Mouse (Mus musculus): Measurements from ENCODE around the gene Xrcc1. TPM values are rescaled to one million over a fixed set of nuclear protein-coding genes. Genes with fewer than 3 reads are reported as not detected.

Xrcc1 gene
- polyA plus RNA-seq, 1 experiment = 29.0 TPM

GRCm38 (mm10) chr7:24546634-24547389 lies 723 bp downstream of the Xrcc1 start:
- no peak for TF ChIP-seq CTCF (conservative IDR thresholded peaks at IDR 0.05; ENCODE audit: insufficient read depth, insufficient read length, low read depth, low read length)
- TF ChIP-seq POLR2A (IDR thresholded peaks at IDR 0.05; ENCODE audit: low read depth, low read length) = no peak
- H3K27me3 ChIP-seq (replicated peaks; ENCODE audit: control insufficient read depth, insufficient read depth, low read length) = no peaks in the 10 kb centered on the region
- peak overlapping the region; percentile 78 for H3K4me3 ChIP-seq (ENCODE audit: insufficient read depth, low read depth, low read length)
- H3K36me3 ChIP-seq (ENCODE audit: control insufficient read depth, insufficient read depth, low read length) = no peaks in the 10 kb centered on the region
- DNase-seq = peak; percentile 100
- WGBS = under 1% methylated on average over 57 of the region's 57 CpGs
- H3K4me1 ChIP-seq (ENCODE audit: control insufficient read depth, insufficient read depth, low read length) = peaks cover 11% of the 10 kb centered on the region
- peak overlapping the region; percentile 72 for H3K27ac ChIP-seq (ENCODE audit: insufficient read depth, low read depth, low read length)

GRCm38 (mm10) chr7:24547534-24548036 lies 1.5 kb downstream of the Xrcc1 start:
- Histone ChIP-seq H3K27me3 (replicated peaks; ENCODE audit: control insufficient read depth, insufficient read depth, low read length) (no peaks in the 10 kb centered on the region), H3K4me3 (ENCODE audit: insufficient read depth, low read depth, low read length) (peak overlapping the region; percentile 78), H3K4me1 (ENCODE audit: control insufficient read depth, insufficient read depth, low read length) (peaks cover 18% of the 10 kb centered on the region), H3K27ac (ENCODE audit: insufficient read depth, low read depth, low read length) (no peak overlapping the region), H3K36me3 (ENCODE audit: control insufficient read depth, insufficient read depth, low read length) (no peaks in the 10 kb centered on the region)
- no peak for TF ChIP-seq POLR2A (IDR thresholded peaks at IDR 0.05; ENCODE audit: low read depth, low read length)
- TF ChIP-seq CTCF (conservative IDR thresholded peaks at IDR 0.05; ENCODE audit: insufficient read depth, insufficient read length, low read depth, low read length) = no peak
- DNase-seq = no peak
- WGBS = 11% methylated on average over 13 of the region's 13 CpGs

- Histone ChIP-seq H3K27me3 (replicated peaks; ENCODE audit: control insufficient read depth, insufficient read depth, low read length) (no peaks in the 10 kb centered on the region), H3K4me3 (ENCODE audit: insufficient read depth, low read depth, low read length) (no peak overlapping the region), H3K4me1 (ENCODE audit: control insufficient read depth, insufficient read depth, low read length) (peaks cover 13% of the 10 kb centered on the region), H3K36me3 (ENCODE audit: control insufficient read depth, insufficient read depth, low read length) (no peaks in the 10 kb centered on the region), H3K27ac (ENCODE audit: insufficient read depth, low read depth, low read length) (no peak overlapping the region)
- TF ChIP-seq POLR2A (IDR thresholded peaks at IDR 0.05; ENCODE audit: low read depth, low read length) (no peak), CTCF (conservative IDR thresholded peaks at IDR 0.05; ENCODE audit: insufficient read depth, insufficient read length, low read depth, low read length) (no peak)
- DNase-seq = peak; percentile 42
- 51% methylated on average over 12 of the region's 12 CpGs for WGBS
Observed at GRCm38 (mm10) chr7:24551985-24552759, 6.1 kb downstream of the Xrcc1 start.

- TF ChIP-seq CTCF (conservative IDR thresholded peaks at IDR 0.05; ENCODE audit: insufficient read depth, insufficient read length, low read depth, low read length) = no peak
- no peak for TF ChIP-seq POLR2A (IDR thresholded peaks at IDR 0.05; ENCODE audit: low read depth, low read length)
- 49% methylated on average over 10 of the region's 10 CpGs for WGBS
- H3K27me3 ChIP-seq (replicated peaks; ENCODE audit: control insufficient read depth, insufficient read depth, low read length) = no peaks in the 10 kb centered on the region
- peak; percentile 58 for DNase-seq
- H3K4me1 ChIP-seq (ENCODE audit: control insufficient read depth, insufficient read depth, low read length) = peaks cover 7% of the 10 kb centered on the region; the same call in 1 of the 2 replicates
- H3K4me3 ChIP-seq (ENCODE audit: insufficient read depth, low read depth, low read length) = no peak overlapping the region
- no peaks in the 10 kb centered on the region for H3K36me3 ChIP-seq (ENCODE audit: control insufficient read depth, insufficient read depth, low read length)
- H3K27ac ChIP-seq (ENCODE audit: insufficient read depth, low read depth, low read length) = no peak overlapping the region
Observed at GRCm38 (mm10) chr7:24555786-24556185, 9.7 kb downstream of the Xrcc1 start.

GRCm38 (mm10) chr7:24561450-24561849 lies 15.4 kb downstream of the Xrcc1 start:
- Histone ChIP-seq H3K27ac (ENCODE audit: insufficient read depth, low read depth, low read length) (no peak overlapping the region), H3K27me3 (replicated peaks; ENCODE audit: control insufficient read depth, insufficient read depth, low read length) (no peaks in the 10 kb centered on the region), H3K36me3 (ENCODE audit: control insufficient read depth, insufficient read depth, low read length) (no peaks in the 10 kb centered on the region), H3K4me1 (ENCODE audit: control insufficient read depth, insufficient read depth, low read length) (no peaks in the 10 kb centered on the region), H3K4me3 (ENCODE audit: insufficient read depth, low read depth, low read length) (no peak overlapping the region)
- no peak for DNase-seq
- TF ChIP-seq CTCF (conservative IDR thresholded peaks at IDR 0.05; ENCODE audit: insufficient read depth, insufficient read length, low read depth, low read length) = no peak
- no peak for TF ChIP-seq POLR2A (IDR thresholded peaks at IDR 0.05; ENCODE audit: low read depth, low read length)
- 76% methylated on average over 4 of the region's 4 CpGs for WGBS

DNA sequence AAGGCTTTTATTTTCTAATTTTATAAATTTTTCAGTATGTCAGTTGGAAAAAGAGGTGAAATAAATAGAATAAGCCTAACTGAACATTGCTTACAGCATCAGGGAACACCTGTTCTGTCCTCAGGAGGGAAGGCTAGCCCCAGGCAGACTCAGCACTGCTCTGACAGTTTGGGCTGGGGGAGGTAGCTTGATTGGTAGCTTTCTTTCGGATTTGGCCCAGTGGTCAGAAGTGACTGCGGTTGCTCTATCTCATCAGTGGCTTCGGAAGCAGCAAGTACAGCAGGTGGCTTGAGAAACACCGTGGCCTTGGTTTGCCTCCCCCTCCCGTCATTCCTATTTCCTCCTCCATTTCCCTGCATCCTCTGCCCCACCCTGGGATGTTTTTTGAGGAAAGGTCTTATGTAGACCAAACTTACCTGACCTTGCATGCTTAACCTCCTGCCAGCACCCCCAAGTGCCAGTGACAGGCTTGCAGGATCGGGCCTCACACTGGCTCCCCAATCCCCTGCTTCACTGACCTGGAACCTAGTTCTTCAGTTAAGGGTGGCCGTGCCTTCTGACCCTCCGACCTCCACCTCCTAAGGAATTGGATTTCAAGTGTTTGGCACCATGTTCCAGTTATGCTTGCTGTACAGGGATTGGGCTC lies 17.2 kb downstream of the Xrcc1 start:
- WGBS = 68% methylated on average over 8 of the region's 8 CpGs
- Histone ChIP-seq H3K4me1 (ENCODE audit: control insufficient read depth, insufficient read depth, low read length) (no peaks in the 10 kb centered on the region), H3K36me3 (ENCODE audit: control insufficient read depth, insufficient read depth, low read length) (no peaks in the 10 kb centered on the region), H3K27me3 (replicated peaks; ENCODE audit: control insufficient read depth, insufficient read depth, low read length) (no peaks in the 10 kb centered on the region), H3K27ac (ENCODE audit: insufficient read depth, low read depth, low read length) (no peak overlapping the region), H3K4me3 (ENCODE audit: insufficient read depth, low read depth, low read length) (no peak overlapping the region)
- TF ChIP-seq CTCF (conservative IDR thresholded peaks at IDR 0.05; ENCODE audit: insufficient read depth, insufficient read length, low read depth, low read length) (no peak), POLR2A (IDR thresholded peaks at IDR 0.05; ENCODE audit: low read depth, low read length) (no peak)
- DNase-seq = no peak

All from kidney, adult 2 months (tissue).